Mouse (Mus musculus) hindbrain, embryonic 15.5 days (tissue): ENCODE results near the gene Avp. TPM values are rescaled to one million over a fixed set of nuclear protein-coding genes. Genes with fewer than 3 reads are reported as not detected.

ENCODE experiments used
- ATAC-seq: fragments of 200-750 bp; cut with Nextera tagmentation; 2 replicates; pipeline ENCODE4 v1.8.0; 2017; ENCODE audit warnings: low read depth, moderate number of reproducible peaks, moderate TSS enrichment; ENCODE audit not compliant: low FRiP score
- H3K27ac ChIP-seq: fragments of 300-500 bp; sonication (generic); replicated peaks from 2 replicates; pipeline ENCODE4 v1.5.1; 2015; ENCODE audit warnings: mild to moderate bottlenecking, inconsistent platforms
- H3K27me3 ChIP-seq: fragments of 300-500 bp; sonication (generic); 2 replicates; pipeline ENCODE4 v1.6.1; 2015; ENCODE audit warnings: control low read depth, inconsistent platforms
- H3K36me3 ChIP-seq: fragments of 300-500 bp; sonication (generic); 2 replicates; pipeline ENCODE4 v1.6.1; 2015; ENCODE audit warnings: control low read depth, inconsistent platforms
- H3K4me1 ChIP-seq: fragments of 300-500 bp; sonication (generic); replicated peaks from 2 replicates; pipeline ENCODE4 v1.6.1; 2015; ENCODE audit warnings: control low read depth, inconsistent platforms
- H3K4me2 ChIP-seq: fragments of 300-500 bp; sonication (generic); 2 replicates; pipeline ENCODE4 v1.6.1; 2015; ENCODE audit warnings: moderate library complexity, mild to moderate bottlenecking, inconsistent platforms
- H3K4me3 ChIP-seq: fragments of 300-500 bp; sonication (generic); 2 replicates; pipeline ENCODE4 v1.5.1; 2015; ENCODE audit warnings: mild to moderate bottlenecking, inconsistent platforms
- H3K9ac ChIP-seq: fragments of 300-500 bp; sonication (generic); 2 replicates; pipeline ENCODE4 v1.6.1; 2015; ENCODE audit warnings: inconsistent platforms
- H3K9me3 ChIP-seq: fragments of 300-500 bp; sonication (generic); 2 replicates; pipeline ENCODE4 v1.6.1; 2016; ENCODE audit warnings: control low read depth, inconsistent platforms
- WGBS: fragments of 180-500 bp; shearing (Covaris S2); methylation state at CpG from one replicate; pipeline ENCODE4 v1.1.7; 2015; 5-methylcytosine and 5-hydroxymethylcytosine counted together
- polyA plus RNA-seq: library from polyadenylated mRNA; unstranded; fragments of >200 nt; fragmentation: Nextera tagmentation; extraction: Ambion mirVana; gene quantifications from 2 replicates; pipeline ENCODE4 v1.2.1, GENCODE M21; 2015

The Avp gene
- polyA plus RNA-seq, 1 experiment from 2014 or later: not detected

- no peaks in the 10 kb centered on the region for H3K9me3 ChIP-seq
- H3K27me3 ChIP-seq: 0 out of 2 replicates have a peak, but pooled peaks cover 2% of the 10 kb centered on the region
- no peak overlapping the region for H3K9ac ChIP-seq
- no peak overlapping the region for H3K4me2 ChIP-seq
- WGBS: 72% methylated on average over 4 of the region's 4 CpGs
- no peak overlapping the region for H3K27ac ChIP-seq
- H3K36me3 ChIP-seq: peaks cover 15% of the 10 kb centered on the region
- no peak for ATAC-seq
- H3K4me1 ChIP-seq: peaks cover 16% of the 10 kb centered on the region
- no peak overlapping the region for H3K4me3 ChIP-seq
Observed at GRCm38 (mm10) chr2:130568921-130569320, 13.4 kb downstream of the Avp start.

- H3K27me3 ChIP-seq: no peaks in the 10 kb centered on the region
- H3K36me3 ChIP-seq: peaks cover 15% of the 10 kb centered on the region
- peak overlapping the region; percentile 91 for H3K4me3 ChIP-seq
- H3K9me3 ChIP-seq: no peaks in the 10 kb centered on the region
- peak overlapping the region; percentile 69 for H3K4me2 ChIP-seq
- WGBS: 80% methylated on average over 8 of the region's 8 CpGs
- ATAC-seq: no peak
- no peak overlapping the region for H3K27ac ChIP-seq
- peak overlapping the region; percentile 88; the same call in 1 of the 2 replicates for H3K9ac ChIP-seq
- H3K4me1 ChIP-seq: peaks cover 23% of the 10 kb centered on the region
Observed at GRCm38 (mm10) chr2:130564983-130565382, 17.4 kb downstream of the Avp start.

- peaks cover 15% of the 10 kb centered on the region for H3K36me3 ChIP-seq
- WGBS: 0% methylated on average over 23 of the region's 23 CpGs
- H3K4me2 ChIP-seq: peak overlapping the region; percentile 69
- no peaks in the 10 kb centered on the region for H3K27me3 ChIP-seq
- peak overlapping the region; percentile 88 for H3K9ac ChIP-seq
- ATAC-seq: no peak
- H3K4me3 ChIP-seq: peak overlapping the region; percentile 91
- H3K4me1 ChIP-seq: peaks cover 23% of the 10 kb centered on the region
- H3K9me3 ChIP-seq: no peaks in the 10 kb centered on the region
- peak overlapping the region; percentile 77 for H3K27ac ChIP-seq
Observed at GRCm38 (mm10) chr2:130564063-130564462, 18.3 kb downstream of the Avp start.

GRCm38 (mm10) chr2:130563212-130564055, 18.9 kb downstream of the Avp start, which contains the start of gene Mrps26:
Mrps26 (plus strand) TSS chr2:130563742.
- Histone ChIP-seq H3K9ac (peak within 1 kb of the TSS; percentile 88), H3K4me2 (peak within 1 kb of the TSS; percentile 69), H3K9me3 (no peaks in the 10 kb centered on the region), H3K36me3 (peaks cover 15% of the 10 kb centered on the region), H3K4me1 (peaks cover 23% of the 10 kb centered on the region), H3K4me3 (peak within 1 kb of the TSS; percentile 91), H3K27ac (peak within 1 kb of the TSS; percentile 77), H3K27me3 (no peaks in the 10 kb centered on the region)
- WGBS: 1% methylated on average over 61 of the region's 61 CpGs
- ATAC-seq: peak; percentile 99

GRCm38 (mm10) chr2:130558015-130558414, 24.3 kb downstream of the Avp start:
- H3K4me3 ChIP-seq: no peak overlapping the region
- no peaks in the 10 kb centered on the region for H3K27me3 ChIP-seq
- peaks cover 33% of the 10 kb centered on the region for H3K36me3 ChIP-seq
- H3K4me1 ChIP-seq: peaks cover 5% of the 10 kb centered on the region
- no peak overlapping the region for H3K4me2 ChIP-seq
- 75% methylated on average over 2 of the region's 2 CpGs for WGBS
- H3K9me3 ChIP-seq: no peaks in the 10 kb centered on the region
- H3K9ac ChIP-seq: no peak overlapping the region
- ATAC-seq: no peak
- H3K27ac ChIP-seq: no peak overlapping the region

- ATAC-seq: no peak
- WGBS: 97% methylated on average over 2 of the region's 2 CpGs
- Histone ChIP-seq H3K4me3 (no peak overlapping the region), H3K36me3 (peaks cover 35% of the 10 kb centered on the region), H3K27ac (no peak overlapping the region), H3K9ac (no peak overlapping the region), H3K4me2 (no peak overlapping the region), H3K9me3 (no peaks in the 10 kb centered on the region), H3K4me1 (no peaks in the 10 kb centered on the region), H3K27me3 (no peaks in the 10 kb centered on the region)
Observed at GRCm38 (mm10) chr2:130557462-130557861, 24.9 kb downstream of the Avp start.

GRCm38 (mm10) chr2:130556292-130556691, 26.1 kb downstream of the Avp start:
- Histone ChIP-seq H3K9ac (no peak overlapping the region), H3K4me2 (no peak overlapping the region), H3K9me3 (no peaks in the 10 kb centered on the region), H3K27ac (no peak overlapping the region), H3K36me3 (peaks cover 43% of the 10 kb centered on the region), H3K4me3 (no peak overlapping the region), H3K27me3 (no peaks in the 10 kb centered on the region), H3K4me1 (no peaks in the 10 kb centered on the region)
- no peak for ATAC-seq
- 100% methylated on average over 1 of the region's 1 CpGs for WGBS

GRCm38 (mm10) chr2:130554841-130555240, 27.5 kb downstream of the Avp start:
- Histone ChIP-seq H3K27ac (no peak overlapping the region), H3K27me3 (no peaks in the 10 kb centered on the region), H3K4me3 (no peak overlapping the region), H3K36me3 (peaks cover 50% of the 10 kb centered on the region), H3K4me2 (no peak overlapping the region), H3K4me1 (no peaks in the 10 kb centered on the region), H3K9me3 (no peaks in the 10 kb centered on the region), H3K9ac (no peak overlapping the region)
- WGBS: 92% methylated on average over 7 of the region's 7 CpGs
- ATAC-seq: no peak

- Histone ChIP-seq H3K4me2 (no peak overlapping the region), H3K4me1 (no peaks in the 10 kb centered on the region), H3K9ac (no peak overlapping the region), H3K4me3 (no peak overlapping the region), H3K9me3 (no peaks in the 10 kb centered on the region), H3K36me3 (peaks cover 80% of the 10 kb centered on the region), H3K27ac (no peak overlapping the region), H3K27me3 (no peaks in the 10 kb centered on the region)
- 94% methylated on average over 8 of the region's 8 CpGs for WGBS
- ATAC-seq: no peak
Observed at GRCm38 (mm10) chr2:130546957-130547356, 35.4 kb downstream of the Avp start.

- Histone ChIP-seq H3K9me3 (no peaks in the 10 kb centered on the region), H3K4me3 (no peak overlapping the region), H3K9ac (no peak overlapping the region), H3K4me1 (no peaks in the 10 kb centered on the region), H3K27ac (no peak overlapping the region), H3K27me3 (no peaks in the 10 kb centered on the region), H3K36me3 (peaks cover 90% of the 10 kb centered on the region), H3K4me2 (no peak overlapping the region)
- 90% methylated on average over 9 of the region's 9 CpGs for WGBS
- no peak for ATAC-seq
Observed at GRCm38 (mm10) chr2:130540266-130540665, 42.1 kb downstream of the Avp start.

- Histone ChIP-seq H3K27ac (no peak overlapping the region), H3K27me3 (no peaks in the 10 kb centered on the region), H3K4me2 (no peak overlapping the region), H3K9ac (no peak overlapping the region), H3K36me3 (peaks cover 88% of the 10 kb centered on the region), H3K4me1 (no peaks in the 10 kb centered on the region), H3K9me3 (no peaks in the 10 kb centered on the region), H3K4me3 (no peak overlapping the region)
- 93% methylated on average over 8 of the region's 8 CpGs for WGBS
- no peak for ATAC-seq
Observed at GRCm38 (mm10) chr2:130538876-130539546, 43.3 kb downstream of the Avp start.

GRCm38 (mm10) chr2:130536890-130537289, 45.5 kb downstream of the Avp start:
- Histone ChIP-seq H3K27ac (no peak overlapping the region), H3K9me3 (no peaks in the 10 kb centered on the region), H3K4me1 (no peaks in the 10 kb centered on the region), H3K4me3 (no peak overlapping the region), H3K9ac (no peak overlapping the region), H3K36me3 (peaks cover 86% of the 10 kb centered on the region), H3K27me3 (no peaks in the 10 kb centered on the region), H3K4me2 (no peak overlapping the region)
- WGBS: 80% methylated on average over 3 of the region's 3 CpGs
- no peak for ATAC-seq
